Mouse (Mus musculus) right cerebral cortex, postnatal 14 days (tissue): ENCODE data around the gene Olfr1377.
A peak's percentile ranks its signal among the peaks of the same experiment; 100 is the strongest.
"Not testable (repeated sequence)": the region's sequence is repeated elsewhere in the genome, so short reads cannot be mapped to it uniquely, and the experiment has no call there.

Experiments
- DNase-seq: peaks from one replicate; pipeline ENCODE4 v3.0.0; 2022

Olfr1377 gene

GRCm38 (mm10) chr11:50981667-50982066, at the start of gene Olfr1377:
Gene Olfr1377, plus strand, starts transcription at chr11:50981967.
- no peak for DNase-seq

DNA sequence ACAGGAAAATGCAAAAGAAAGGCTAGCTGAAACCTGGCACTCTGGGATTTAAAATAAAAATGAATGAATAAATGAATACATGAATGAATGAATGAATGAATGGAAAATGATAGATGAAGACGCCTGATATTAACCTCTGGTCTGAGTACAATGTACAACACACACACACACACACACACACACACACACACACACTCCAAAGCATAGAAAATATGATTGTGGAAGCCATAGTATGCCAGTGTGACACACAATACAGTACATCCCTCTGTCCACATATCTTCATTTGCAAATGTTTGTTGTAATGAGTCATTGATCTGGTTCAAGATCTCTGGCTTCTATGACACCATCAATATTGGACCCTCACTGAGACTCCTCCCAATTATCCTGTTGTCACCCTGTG, 49.7 kb upstream of the Olfr1377 start:
- DNase-seq, result no peak

- no peak for DNase-seq
Measured at GRCm38 (mm10) chr11:50938435-50938834, 43.3 kb upstream of the Olfr1377 start.

GRCm38 (mm10) chr11:50939621-50940366, 42.0 kb upstream of the Olfr1377 start:
- DNase-seq, result no peak

DNA sequence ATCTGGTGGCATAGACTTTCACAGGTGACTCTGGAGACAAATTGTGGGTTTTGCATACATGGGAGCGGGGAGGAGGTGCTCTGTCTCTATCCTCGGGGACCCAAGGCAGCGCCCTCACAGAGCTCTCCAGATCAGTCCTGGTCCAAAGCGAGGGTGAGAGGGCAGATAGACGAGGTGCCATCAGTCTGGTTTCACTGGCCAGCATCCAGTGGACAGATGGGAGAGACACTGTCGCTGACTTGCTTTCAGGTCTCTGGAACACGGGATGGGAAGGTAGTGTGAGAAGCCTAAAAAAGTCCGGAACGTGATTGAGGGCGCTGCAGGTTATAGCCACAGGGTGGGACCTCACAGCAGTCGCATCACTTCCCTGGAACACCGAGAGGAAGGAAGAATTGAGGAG, 39.4 kb upstream of the Olfr1377 start:
- DNase-seq, result no peak

DNA sequence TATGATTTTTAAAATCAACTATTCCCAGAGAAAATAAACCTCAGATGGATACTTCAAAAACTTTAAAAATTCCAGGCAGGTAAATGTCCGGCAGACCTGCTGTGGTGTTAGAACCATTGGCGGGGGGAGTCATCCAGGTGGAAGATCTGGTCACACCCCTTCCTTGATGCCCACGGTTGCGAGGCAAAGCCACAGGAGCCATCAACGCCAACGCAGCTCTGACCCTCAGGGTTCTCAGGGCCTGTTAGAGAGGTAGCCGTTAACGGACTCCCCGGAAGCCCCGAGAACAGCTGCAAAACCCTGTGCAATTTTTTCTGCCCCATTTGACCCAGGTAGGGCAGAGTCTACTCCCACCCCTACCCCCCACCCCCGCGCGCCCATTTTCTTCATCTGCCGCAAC, 38.3 kb upstream of the Olfr1377 start, which contains the start of gene 4933414I15Rik:
4933414I15Rik (minus strand) TSS at position 260 of the 400 bp plus-strand sequence.
- DNase-seq, result no peak

- DNase-seq, result peak; percentile 17
Measured at GRCm38 (mm10) chr11:50952290-50952689, 29.5 kb upstream of the Olfr1377 start.

GRCm38 (mm10) chr11:50953665-50954064, 28.1 kb upstream of the Olfr1377 start, which contains the start of gene Prop1:
Gene Prop1, minus strand, starts transcription at chr11:50953765.
- no peak for DNase-seq

- DNase-seq, result no peak
Measured at GRCm38 (mm10) chr11:50964886-50965285, 16.9 kb upstream of the Olfr1377 start.

GRCm38 (mm10) chr11:50966230-50966629, 15.5 kb upstream of the Olfr1377 start, which contains the start of gene Olfr1378:
Gene Olfr1378, plus strand, starts transcription at chr11:50966530.
- no peak for DNase-seq

GRCm38 (mm10) chr11:50977216-50977615, 4.6 kb upstream of the Olfr1377 start:
- DNase-seq, result no peak

DNA sequence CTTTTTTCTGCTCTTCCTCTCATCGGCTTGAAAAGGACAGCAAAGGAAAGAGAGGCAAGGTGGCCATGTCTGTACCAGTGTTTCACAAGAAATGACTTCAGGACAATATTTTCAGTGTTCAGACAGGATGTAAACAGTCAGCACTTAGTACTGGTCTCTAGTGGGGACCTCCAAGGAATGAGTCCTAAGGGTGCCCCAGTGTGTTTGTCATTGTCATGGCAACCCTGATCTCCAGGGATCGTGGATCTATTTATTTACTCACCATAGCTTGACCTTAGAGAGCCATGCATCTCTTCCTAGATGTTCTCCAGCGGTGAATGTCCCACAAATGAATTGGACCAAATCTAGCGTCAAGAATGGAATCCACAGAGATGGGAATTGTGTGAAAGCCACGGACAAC, 21.5 kb downstream of the Olfr1377 start, which contains the start of gene Olfr51:
Olfr51 (plus strand) TSS at position 301 of the 400 bp plus-strand sequence.
- no peak for DNase-seq

DNA sequence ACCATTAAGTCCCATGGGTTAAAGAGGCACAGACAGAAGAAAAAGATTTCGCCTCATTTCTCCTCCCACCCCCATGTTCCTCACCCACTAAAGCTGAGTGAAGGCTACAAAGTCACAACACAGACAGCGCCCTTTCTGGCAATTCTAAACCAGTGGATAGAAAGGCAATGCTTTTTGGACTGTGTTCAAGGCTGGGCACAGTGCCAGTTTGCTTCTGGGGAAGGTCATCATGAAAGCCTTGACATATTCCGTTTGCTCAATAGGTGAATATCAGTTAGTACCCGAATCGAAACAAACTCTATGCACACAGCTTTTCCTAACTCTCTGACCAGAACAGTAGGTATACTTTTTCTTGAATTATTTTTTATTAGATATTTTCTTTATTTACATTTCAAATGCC, 30.1 kb downstream of the Olfr1377 start:
- no peak for DNase-seq

DNA sequence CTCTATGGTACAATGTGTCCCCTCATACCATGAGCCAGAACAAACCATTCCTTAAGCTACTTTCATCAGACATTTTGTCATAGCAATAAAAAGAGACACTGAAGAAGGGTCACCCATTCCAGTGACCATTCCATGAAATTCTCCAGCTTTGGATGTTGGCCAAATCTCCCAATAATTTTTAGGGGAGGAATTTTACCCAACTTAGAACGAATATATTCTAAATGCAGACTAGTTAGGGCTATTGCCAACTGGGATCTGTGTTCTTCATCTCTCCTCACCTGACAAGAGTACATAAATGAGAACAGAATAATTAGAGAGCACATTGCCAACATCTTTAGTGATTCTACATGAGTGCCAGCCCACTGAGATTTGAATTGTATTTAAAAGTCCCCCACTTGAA, 32.2 kb downstream of the Olfr1377 start, which contains the start of gene Olfr54:
Olfr54 (plus strand) TSS at position 301 of the 400 bp plus-strand sequence.
- DNase-seq, result no peak

GRCm38 (mm10) chr11:51016341-51016740, 34.6 kb downstream of the Olfr1377 start:
- no peak for DNase-seq

GRCm38 (mm10) chr11:51026811-51027210, 45.0 kb downstream of the Olfr1377 start:
- DNase-seq, result not testable (repeated sequence)

- not testable (repeated sequence) for DNase-seq
Measured at GRCm38 (mm10) chr11:51029381-51029780, 47.6 kb downstream of the Olfr1377 start.

DNA sequence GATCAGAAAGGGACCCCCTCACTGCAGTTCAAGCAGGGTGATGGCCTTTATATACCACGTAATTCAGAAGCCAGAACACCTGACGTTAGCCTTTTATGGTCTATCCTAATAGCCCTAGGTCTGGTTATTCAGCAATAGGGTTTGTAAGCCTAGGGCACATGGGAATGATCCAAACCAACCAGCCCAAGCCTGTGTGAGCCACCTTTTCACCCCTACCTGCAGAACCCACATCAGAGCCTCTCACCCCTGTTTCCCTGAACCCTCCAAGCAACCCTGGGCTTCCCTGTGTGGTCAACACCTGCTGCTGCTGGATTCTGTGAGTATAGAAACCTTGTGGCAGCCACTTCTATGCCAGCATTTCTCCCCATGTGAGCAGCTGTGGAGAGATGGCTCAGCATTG, 48.5 kb downstream of the Olfr1377 start:
- DNase-seq, result no peak

DNA sequence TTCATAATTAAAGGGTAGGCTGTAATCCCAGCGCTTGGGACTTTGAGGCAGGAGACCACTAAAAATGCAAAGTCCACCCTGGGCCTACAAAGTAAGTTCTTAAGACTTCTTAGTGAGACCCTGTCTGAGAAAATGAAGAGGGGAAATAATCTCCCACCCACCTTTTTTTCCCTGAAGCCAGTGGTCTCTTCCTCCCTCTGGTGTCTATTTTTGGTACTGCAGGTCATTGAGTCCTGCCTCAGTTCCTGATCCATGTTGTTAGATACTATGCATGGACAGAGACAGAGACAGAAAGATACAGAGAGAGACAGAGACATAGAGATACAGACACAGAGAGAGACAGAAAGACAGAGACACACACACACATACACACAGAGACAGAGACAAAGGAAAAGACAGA, 51.1 kb downstream of the Olfr1377 start:
- no peak for DNase-seq

DNA sequence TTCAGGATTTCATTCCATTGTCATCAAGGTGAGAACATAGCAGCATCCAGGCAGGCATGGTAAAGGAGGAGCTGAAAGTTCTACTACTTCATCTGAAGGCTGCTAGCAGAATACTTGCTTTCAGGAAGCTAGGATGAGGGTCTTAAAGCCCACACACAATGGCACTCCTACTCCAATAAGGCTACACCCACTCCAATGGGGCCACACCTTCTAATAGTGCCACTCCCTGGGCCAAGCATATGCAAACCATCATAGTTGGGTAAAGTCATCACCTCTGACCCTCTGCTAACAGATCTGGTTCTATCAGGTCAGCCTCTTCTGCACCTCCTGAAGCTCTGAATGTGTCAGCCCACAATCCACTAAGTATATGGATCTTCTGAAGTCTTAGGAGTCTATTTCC, 52.4 kb downstream of the Olfr1377 start:
- not testable (repeated sequence) for DNase-seq

GRCm38 (mm10) chr11:51035951-51036350, 54.2 kb downstream of the Olfr1377 start:
- no peak for DNase-seq
